Mouse (Mus musculus) adrenal gland, adult 2 months (tissue): Measurements from ENCODE around the gene Inpp5b. TPM values are rescaled to one million over a fixed set of nuclear protein-coding genes. Genes with fewer than 3 reads are reported as not detected.
"Not testable (repeated sequence)": the region's sequence is repeated elsewhere in the genome, so short reads cannot be mapped to it uniquely, and the experiment has no call there.

Source experiments
- DNase-seq: peaks from one replicate; pipeline ENCODE4 v3.0.0; 2021
- long read RNA-seq: library from polyadenylated mRNA; stranded (forward); transcript quantifications from one replicate; pipeline ENCODE4 v2.0.0, GENCODE M21; 2021
- polyA plus RNA-seq: library from polyadenylated mRNA; depleted of rRNA; stranded (reverse); fragments of >200 nt; gene quantifications from 2 replicates; pipeline ENCODE4 v1.2.3, GENCODE M21; 2012; rRNA removed
- total RNA-seq, 2 experiments: library from RNA; stranded (reverse); gene quantifications; 2 replicates each; pipeline ENCODE4 v1.2.3; 2021

Gene Inpp5b
- total RNA-seq: 10 to 100 TPM; 20.1 to 26.0 TPM
- 11.9 and 16.3 TPM in 2 replicates for polyA plus RNA-seq
- long read RNA-seq, partial matches to known transcripts: 9 of 15 reads
- long read RNA-seq, other reads (novel, unspliced or antisense): 3 of 15 reads

- peak; percentile 91 for DNase-seq
Measured at GRCm38 (mm10) chr4:124741376-124742343, at the start of gene Inpp5b. Inpp5b (plus strand) TSS chr4:124741850.

GRCm38 (mm10) chr4:124692416-124692861, 49.2 kb upstream of the Inpp5b start:
- no peak for DNase-seq

- peak; percentile 91 for DNase-seq
Measured at GRCm38 (mm10) chr4:124693135-124693894, 48.3 kb upstream of the Inpp5b start, which contains the start of gene Utp11. Utp11 (minus strand) TSS chr4:124693600.

GRCm38 (mm10) chr4:124694572-124694971, 47.1 kb upstream of the Inpp5b start:
- no peak for DNase-seq

GRCm38 (mm10) chr4:124695786-124696516, 45.7 kb upstream of the Inpp5b start:
- DNase-seq: no peak

GRCm38 (mm10) chr4:124699791-124700190, 41.9 kb upstream of the Inpp5b start:
- peak; percentile 39 for DNase-seq

GRCm38 (mm10) chr4:124700248-124700971, 41.2 kb upstream of the Inpp5b start, which contains the start of gene Fhl3:
Fhl3 (plus strand) TSS chr4:124700701.
- DNase-seq: peak; percentile 84

GRCm38 (mm10) chr4:124701052-124701845, 40.4 kb upstream of the Inpp5b start:
- peak; percentile 44 for DNase-seq

- DNase-seq: no peak
Measured at GRCm38 (mm10) chr4:124701916-124702315, 39.7 kb upstream of the Inpp5b start.

GRCm38 (mm10) chr4:124703406-124703805, 38.2 kb upstream of the Inpp5b start:
- DNase-seq: peak; percentile 18

GRCm38 (mm10) chr4:124703881-124704796, 37.5 kb upstream of the Inpp5b start:
- DNase-seq: peak; percentile 62

GRCm38 (mm10) chr4:124704797-124705474, 36.7 kb upstream of the Inpp5b start:
- DNase-seq: peak; percentile 64

- no peak for DNase-seq
Measured at GRCm38 (mm10) chr4:124705661-124706269, 35.9 kb upstream of the Inpp5b start.

- peak; percentile 11 for DNase-seq
Measured at GRCm38 (mm10) chr4:124707381-124708199, 34.1 kb upstream of the Inpp5b start.

GRCm38 (mm10) chr4:124708200-124708517, 33.5 kb upstream of the Inpp5b start:
- DNase-seq: not testable (repeated sequence)

GRCm38 (mm10) chr4:124708518-124709477, 32.9 kb upstream of the Inpp5b start:
- peak; percentile 97 for DNase-seq
